Mouse (Mus musculus): ENCODE data around the gene Gm49345. TPM values are rescaled to one million over a fixed set of nuclear protein-coding genes. Genes with fewer than 3 reads are reported as not detected.

Gm49345 gene
- polyA plus RNA-seq, 1 experiment from 2014 or later: not detected

- ATAC-seq (replicated peaks; ENCODE audit: low FRiP score): peak; percentile 99
- 1% methylated on average over 44 of the region's 44 CpGs for WGBS
These were observed 84.8 kb downstream of the Gm49345 start for GRCm38 (mm10) chr13:67552505-67553346.

GRCm38 (mm10) chr13:67545941-67546340 is 91.6 kb downstream of the Gm49345 start:
- Histone ChIP-seq H3K4me3 (replicated peaks) (no peak overlapping the region), H3K4me2 (no peak overlapping the region), H3K9ac (no peak overlapping the region), H3K27me3 (no peaks in the 10 kb centered on the region), H3K9me3 (replicated peaks) (peaks cover 3% of the 10 kb centered on the region; the same call in 1 of the 2 replicates), H3K36me3 (peaks cover 47% of the 10 kb centered on the region), H3K27ac (no peak overlapping the region), H3K4me1 (no peaks in the 10 kb centered on the region)
- ATAC-seq (replicated peaks; ENCODE audit: low FRiP score): no peak
- WGBS: 75% methylated on average over 1 of the region's 1 CpGs

More at GRCm38 (mm10) chr13:67552505-67553346, 84.8 kb downstream of the Gm49345 start:
- no peaks in the 10 kb centered on the region for H3K27me3 ChIP-seq
- peak overlapping the region; percentile 77 for H3K9ac ChIP-seq
- H3K9me3 ChIP-seq (replicated peaks): no peaks in the 10 kb centered on the region; the same call in 1 of the 2 replicates
- H3K4me3 ChIP-seq (replicated peaks): peak overlapping the region; percentile 79
- peak overlapping the region; percentile 67 for H3K4me2 ChIP-seq
- H3K4me1 ChIP-seq: peaks cover 14% of the 10 kb centered on the region
- H3K36me3 ChIP-seq: no peaks in the 10 kb centered on the region
- H3K27ac ChIP-seq: peak overlapping the region; percentile 94

Other genes starting within 250 kb of the Gm49345 start
- 5.6 and 6.7 TPM in 2 replicates for gene Zfp429, start 237.9 kb downstream of the Gm49345 start, polyA plus RNA-seq (2015; fragmentation: Nextera tagmentation; extraction: Ambion mirVana)
- 1.0 and 1.1 TPM in 2 replicates for gene Zfp459, start 216.4 kb downstream of the Gm49345 start, polyA plus RNA-seq (2015; fragmentation: Nextera tagmentation; extraction: Ambion mirVana)
- 8.9 and 9.9 TPM in 2 replicates for gene Zfp874a, start 186.1 kb downstream of the Gm49345 start, polyA plus RNA-seq (2015; fragmentation: Nextera tagmentation; extraction: Ambion mirVana)
- gene Zfp874b, start 153.5 kb downstream of the Gm49345 start, polyA plus RNA-seq (2015; fragmentation: Nextera tagmentation; extraction: Ambion mirVana): 2.4 and 2.8 TPM in 2 replicates
- 15.7 and 16.1 TPM in 2 replicates for gene Zfp58, start 137.2 kb downstream of the Gm49345 start, polyA plus RNA-seq (2015; fragmentation: Nextera tagmentation; extraction: Ambion mirVana)
- not detected in 2 replicates for gene Gm26965, start 111.6 kb downstream of the Gm49345 start, polyA plus RNA-seq (2015; fragmentation: Nextera tagmentation; extraction: Ambion mirVana)
- 25.6 and 26.1 TPM in 2 replicates for gene Zfp87, start 111.6 kb downstream of the Gm49345 start, polyA plus RNA-seq (2015; fragmentation: Nextera tagmentation; extraction: Ambion mirVana)
- gene Zfp748, start 83.9 kb downstream of the Gm49345 start, polyA plus RNA-seq (2015; fragmentation: Nextera tagmentation; extraction: Ambion mirVana): 13.8 and 14.0 TPM in 2 replicates
- 4.3 and 4.4 TPM in 2 replicates for gene Zfp729b, start 28.1 kb downstream of the Gm49345 start, polyA plus RNA-seq (2015; fragmentation: Nextera tagmentation; extraction: Ambion mirVana)
- 2.8 and 3.8 TPM in 2 replicates for gene Zfp729a, start within 50 bp of the Gm49345 start, polyA plus RNA-seq (2015; fragmentation: Nextera tagmentation; extraction: Ambion mirVana)
- 11.5 and 12.8 TPM in 2 replicates for gene Zfp738, start 49.3 kb upstream of the Gm49345 start, polyA plus RNA-seq (2015; fragmentation: Nextera tagmentation; extraction: Ambion mirVana)
- gene Zfp65, start 91.4 kb upstream of the Gm49345 start, polyA plus RNA-seq (2015; fragmentation: Nextera tagmentation; extraction: Ambion mirVana): 7.2 and 8.2 TPM in 2 replicates
- 4.8 and 6.4 TPM in 2 replicates for gene Zfp85, start 117.5 kb upstream of the Gm49345 start, polyA plus RNA-seq (2015; fragmentation: Nextera tagmentation; extraction: Ambion mirVana)
- 2.5 and 2.6 TPM in 2 replicates for gene Zfp493, start 141.9 kb upstream of the Gm49345 start, polyA plus RNA-seq (2015; fragmentation: Nextera tagmentation; extraction: Ambion mirVana)
- gene Zfp273, start 176.0 kb upstream of the Gm49345 start, polyA plus RNA-seq (2015; fragmentation: Nextera tagmentation; extraction: Ambion mirVana): 8.0 and 8.1 TPM in 2 replicates
- 1.6 and 4.0 TPM in 2 replicates for gene Gm10037, start 193.3 kb upstream of the Gm49345 start, polyA plus RNA-seq (2015; fragmentation: Nextera tagmentation; extraction: Ambion mirVana)
- gene BC048507, start 225.6 kb upstream of the Gm49345 start, polyA plus RNA-seq (2015; fragmentation: Nextera tagmentation; extraction: Ambion mirVana): not detected in 2 replicates